Mouse (Mus musculus) brain, embryonic 14.5 days (tissue): ENCODE results near the gene Nid2.

Experiments used
- CTCF ChIP-seq: fragments of 200-500 bp; IDR thresholded peaks from 2 replicates; pipeline ENCODE4 v1.5.1; 2012; ENCODE audit warnings: inconsistent platforms, mild to moderate bottlenecking, moderate library complexity, borderline replicate concordance; ENCODE audit not compliant: insufficient read depth, insufficient read length; ENCODE audit errors: extremely low read depth
- POLR2A ChIP-seq: fragments of 200-500 bp; IDR thresholded peaks from 2 replicates; pipeline ENCODE4 v1.6.1; 2012; ENCODE audit warnings: mild to moderate bottlenecking, inconsistent platforms, borderline replicate concordance; ENCODE audit not compliant: poor library complexity, insufficient read depth, insufficient read length, severe bottlenecking; ENCODE audit errors: extremely low read depth

- no peak for TF ChIP-seq CTCF
- no peak for TF ChIP-seq POLR2A
Observed at GRCm38 (mm10) chr14:19728278-19728677, 22.8 kb upstream of the Nid2 start.
